Mouse (Mus musculus): ENCODE results near the gene Pde4d.

The Pde4d gene

GRCm38 (mm10) chr13:109677617-109678016 is 1227.9 kb downstream of the Pde4d start:
- no peak for DNase-seq

- DNase-seq = no peak
Observed at GRCm38 (mm10) chr13:109678991-109679390, 1229.2 kb downstream of the Pde4d start.

- DNase-seq = no peak
Observed at GRCm38 (mm10) chr13:109680229-109680628, 1230.5 kb downstream of the Pde4d start.

- no peak for DNase-seq
Observed at GRCm38 (mm10) chr13:109681699-109682293, 1232.0 kb downstream of the Pde4d start.

- DNase-seq = no peak
Observed at GRCm38 (mm10) chr13:109683001-109683400, 1233.3 kb downstream of the Pde4d start.

- DNase-seq = no peak
Observed at GRCm38 (mm10) chr13:109684985-109685295, 1235.2 kb downstream of the Pde4d start.

- peak; percentile 28 to 51 for DNase-seq
Observed at GRCm38 (mm10) chr13:109685296-109686115, 1235.8 kb downstream of the Pde4d start.

- no peak for DNase-seq
Observed at GRCm38 (mm10) chr13:109686116-109686876, 1236.5 kb downstream of the Pde4d start.

GRCm38 (mm10) chr13:109686906-109687305 is 1237.2 kb downstream of the Pde4d start:
- no peak for DNase-seq

- DNase-seq = no peak
Observed at GRCm38 (mm10) chr13:109688195-109688594, 1238.4 kb downstream of the Pde4d start.

- DNase-seq = no peak
Observed at GRCm38 (mm10) chr13:109689176-109689575, 1239.4 kb downstream of the Pde4d start.

GRCm38 (mm10) chr13:109690558-109690957 is 1240.8 kb downstream of the Pde4d start:
- no peak for DNase-seq

GRCm38 (mm10) chr13:109692851-109693250 is 1243.1 kb downstream of the Pde4d start:
- DNase-seq = no peak

GRCm38 (mm10) chr13:109693769-109694168 is 1244.0 kb downstream of the Pde4d start:
- no peak for DNase-seq

- no peak for DNase-seq
Observed at GRCm38 (mm10) chr13:109694293-109694692, 1244.5 kb downstream of the Pde4d start.

GRCm38 (mm10) chr13:109695098-109695497 is 1245.3 kb downstream of the Pde4d start:
- DNase-seq = no peak

- DNase-seq = no peak
Observed at GRCm38 (mm10) chr13:109706141-109706540, 1256.4 kb downstream of the Pde4d start.

GRCm38 (mm10) chr13:109706579-109706978 is 1256.8 kb downstream of the Pde4d start:
- DNase-seq = no peak

GRCm38 (mm10) chr13:109707154-109707553 is 1257.4 kb downstream of the Pde4d start:
- no peak for DNase-seq

- DNase-seq = peak; percentile 23 to 38
Observed at GRCm38 (mm10) chr13:109708326-109708725, 1258.6 kb downstream of the Pde4d start.

- DNase-seq = no peak
Observed at GRCm38 (mm10) chr13:109714581-109714980, 1264.8 kb downstream of the Pde4d start.

- DNase-seq = no peak
Observed at GRCm38 (mm10) chr13:109715321-109715720, 1265.6 kb downstream of the Pde4d start.

GRCm38 (mm10) chr13:109720127-109720713 is 1270.5 kb downstream of the Pde4d start:
- DNase-seq = no peak

Data from cerebellum, postnatal 36 days (tissue).